Mouse (Mus musculus): ENCODE data around the gene Tmem179b. TPM values are rescaled to one million over a fixed set of nuclear protein-coding genes. Genes with fewer than 3 reads are reported as not detected.

The Tmem179b gene
- total RNA-seq (2021) (10 to 100 TPM; 60.9 to 62.7 TPM), polyA plus RNA-seq (2012; rRNA removed) (163 and 218 TPM in 2 replicates)
- long read RNA-seq, transcript Tmem179b-201 (5 exons, 818 nt), result major isoform, 17 of 29 reads
- long read RNA-seq, partial matches to known transcripts, result 0 of 29 reads
- long read RNA-seq, other reads (novel, unspliced or antisense), result 7 of 29 reads

- peak; percentile 96 for DNase-seq
Measured at GRCm38 (mm10) chr19:8774086-8774835, at the start of gene Tmem179b. Tmem179b (minus strand) TSS chr19:8774467.

GRCm38 (mm10) chr19:8822696-8823095 lies 48.4 kb upstream of the Tmem179b start:
- DNase-seq, result no peak

GRCm38 (mm10) chr19:8821146-8821545 lies 46.9 kb upstream of the Tmem179b start:
- no peak for DNase-seq

GRCm38 (mm10) chr19:8820424-8820956 lies 46.2 kb upstream of the Tmem179b start:
- DNase-seq, result no peak

DNA sequence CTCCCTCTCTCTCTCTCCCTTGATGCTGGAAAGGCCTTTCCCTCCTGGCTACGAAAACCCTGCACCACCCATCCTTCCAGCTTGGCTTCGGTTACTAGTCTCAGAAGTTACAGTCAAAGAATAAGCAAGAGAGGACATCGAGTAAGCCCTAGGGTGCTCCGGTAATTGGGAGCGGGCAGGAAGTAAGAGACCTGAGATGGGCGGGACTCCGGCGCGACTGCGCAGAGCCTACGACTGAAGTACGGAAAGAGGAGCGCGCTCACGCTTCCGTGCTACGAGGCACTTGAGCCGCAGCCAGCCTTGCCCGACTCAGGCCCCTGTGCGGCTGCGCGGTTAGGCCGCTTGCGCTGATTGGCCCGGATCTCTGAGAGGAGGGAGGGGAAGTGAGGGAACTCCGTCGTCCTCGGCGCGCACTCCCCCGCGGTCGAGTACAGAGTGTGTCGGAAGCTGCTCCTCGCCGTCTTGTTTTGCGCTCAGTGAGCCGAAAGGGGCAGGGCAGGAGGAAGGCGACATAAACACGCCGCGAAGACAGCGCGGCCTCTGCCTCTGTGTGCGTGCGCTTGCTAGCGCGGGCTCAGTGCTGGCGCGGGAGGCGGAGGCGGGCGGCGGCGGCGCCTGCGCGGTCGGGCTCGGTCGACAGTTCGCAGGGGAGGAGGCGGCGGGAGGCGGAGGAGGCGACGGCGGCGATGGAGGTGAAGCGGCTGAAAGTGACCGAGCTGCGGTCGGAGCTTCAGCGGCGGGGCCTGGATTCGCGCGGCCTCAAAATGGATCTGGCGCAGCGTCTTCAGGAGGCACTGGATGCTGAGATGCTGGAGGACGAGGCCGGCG lies 45.5 kb upstream of the Tmem179b start, which contains the start of gene Hnrnpul2:
Hnrnpul2 (plus strand) TSS at position 415 of the 828 bp plus-strand sequence.
- DNase-seq, result peak; percentile 99

- peak; percentile 98 for DNase-seq
Measured at GRCm38 (mm10) chr19:8818801-8819595, 44.7 kb upstream of the Tmem179b start, which contains the start of gene Ttc9c. Ttc9c (minus strand) TSS chr19:8819333.

DNA sequence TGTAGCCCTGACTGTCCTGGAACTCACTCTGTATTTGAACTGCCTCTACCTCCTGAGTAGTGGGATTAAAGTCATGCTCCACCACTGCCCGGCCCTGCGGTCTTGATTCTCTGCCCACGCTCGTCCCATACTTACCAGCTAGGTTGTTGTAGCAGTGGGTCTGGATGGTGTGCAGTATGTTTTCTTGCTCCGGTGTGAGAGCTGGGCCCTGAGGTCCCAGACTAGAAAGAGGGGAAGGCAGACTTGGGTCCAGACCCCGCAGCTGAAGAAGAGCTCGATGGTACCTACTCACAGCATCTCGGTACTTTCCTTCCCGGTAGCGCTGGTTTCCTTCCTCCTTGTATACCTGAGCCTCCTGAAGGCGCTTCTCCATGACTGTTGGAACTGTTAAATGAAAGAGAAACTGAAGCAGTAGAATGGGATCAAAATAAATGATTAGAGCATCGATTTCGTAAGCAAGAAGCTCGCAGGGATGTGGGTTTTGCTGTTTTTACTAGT lies 44.1 kb upstream of the Tmem179b start:
- DNase-seq, result no peak

DNA sequence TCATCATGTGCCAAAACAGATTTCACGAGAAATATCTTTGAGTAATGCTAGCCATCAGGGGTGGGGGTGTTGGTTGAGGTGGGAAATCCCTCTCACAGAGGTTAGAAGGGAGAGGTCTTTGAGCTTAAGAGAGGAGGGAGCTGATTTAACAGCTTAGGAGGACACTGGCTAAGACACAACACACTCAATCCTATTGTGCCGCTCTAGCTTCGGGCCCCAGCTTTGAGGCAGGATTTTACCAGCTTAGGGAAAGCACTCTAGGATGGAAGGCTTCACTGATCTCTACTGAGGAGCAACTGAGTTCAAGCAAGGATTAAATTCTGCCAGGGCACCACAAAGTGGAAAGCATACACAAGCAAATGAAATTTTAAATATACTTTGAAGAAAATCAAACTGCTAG lies 42.7 kb upstream of the Tmem179b start:
- DNase-seq, result no peak

- DNase-seq, result peak; percentile 59
Measured at GRCm38 (mm10) chr19:8815812-8816211, 41.5 kb upstream of the Tmem179b start.

DNA sequence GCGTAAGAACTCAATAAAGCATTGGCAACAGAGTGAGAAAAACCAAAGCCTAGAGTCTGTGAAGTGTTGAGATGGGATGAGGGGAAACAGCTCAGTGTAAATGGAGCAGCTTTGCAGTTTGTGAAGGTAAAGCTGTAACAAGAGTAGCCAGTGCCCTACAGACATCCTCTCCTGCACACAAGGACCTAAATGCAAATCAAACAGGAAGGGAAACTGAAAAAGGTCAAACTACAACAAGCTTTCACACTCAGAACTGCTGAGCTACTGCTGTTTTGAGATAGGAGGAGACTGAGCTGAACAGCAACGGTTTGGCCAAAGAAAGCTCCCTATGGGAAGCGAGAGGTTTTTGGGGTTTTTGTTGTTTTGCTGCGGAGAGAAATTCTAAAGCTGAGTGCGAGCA lies 32.5 kb upstream of the Tmem179b start:
- no peak for DNase-seq

GRCm38 (mm10) chr19:8803879-8804660 lies 29.8 kb upstream of the Tmem179b start:
- no peak for DNase-seq

GRCm38 (mm10) chr19:8803204-8803780 lies 29.0 kb upstream of the Tmem179b start:
- DNase-seq, result no peak

GRCm38 (mm10) chr19:8802130-8802821 lies 28.0 kb upstream of the Tmem179b start, which contains the start of gene Zbtb3:
Zbtb3 (plus strand) TSS chr19:8802555.
- DNase-seq, result peak; percentile 96

DNA sequence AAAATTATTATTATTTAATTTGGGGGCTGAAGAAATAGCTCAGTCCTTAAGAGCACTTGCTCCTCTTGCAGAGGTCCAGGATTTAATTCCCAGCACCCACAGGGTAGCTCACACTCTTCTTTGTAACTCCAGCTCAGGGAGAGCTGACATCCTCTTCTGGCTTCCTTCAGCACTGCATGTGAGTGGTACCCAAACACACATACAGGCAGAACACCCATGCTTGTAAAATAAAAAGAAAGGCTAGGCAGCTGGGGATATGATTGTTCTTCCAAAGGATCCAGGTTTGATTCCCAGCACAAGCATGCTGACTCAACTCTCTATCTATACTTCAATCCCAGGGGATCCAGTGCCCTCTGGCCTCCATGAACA lies 24.7 kb upstream of the Tmem179b start:
- DNase-seq, result no peak

DNA sequence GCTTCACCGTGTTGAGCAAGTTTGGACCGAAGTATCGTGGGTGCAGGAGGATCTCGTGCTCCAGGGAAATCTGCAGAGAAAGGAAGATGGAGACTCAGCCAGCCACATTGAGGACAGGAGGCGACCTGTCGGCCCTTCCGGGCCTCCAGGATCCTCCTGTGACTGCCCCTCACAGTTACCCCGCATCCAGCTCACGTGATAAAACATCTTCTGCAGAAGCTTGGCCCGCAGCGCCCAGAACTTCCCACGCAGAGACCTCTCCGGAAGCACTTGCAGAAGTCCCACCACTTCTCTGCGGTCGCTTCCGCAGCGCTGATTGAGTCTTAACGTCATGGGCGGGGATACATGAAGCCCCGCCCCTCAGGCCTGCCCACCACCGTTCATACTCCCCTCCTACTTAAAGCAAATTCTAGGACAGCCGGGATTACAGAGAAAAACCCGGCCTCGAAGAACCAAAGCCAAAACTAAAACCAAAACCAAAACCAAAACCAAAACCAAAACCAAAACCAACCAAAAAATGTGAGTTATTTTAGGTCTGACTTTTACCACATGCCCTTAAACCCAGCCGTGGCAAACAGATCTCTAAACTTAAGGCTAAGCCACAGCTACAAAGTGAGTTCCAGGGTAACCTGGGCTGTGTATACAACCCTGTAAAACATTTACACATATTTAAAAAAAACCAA lies 24.1 kb upstream of the Tmem179b start, which contains the start of gene Polr2g:
Polr2g (minus strand) TSS at position 314 of the 683 bp plus-strand sequence.
- DNase-seq, result peak; percentile 94

- no peak for DNase-seq
Measured at GRCm38 (mm10) chr19:8790171-8790570, 15.9 kb upstream of the Tmem179b start.

DNA sequence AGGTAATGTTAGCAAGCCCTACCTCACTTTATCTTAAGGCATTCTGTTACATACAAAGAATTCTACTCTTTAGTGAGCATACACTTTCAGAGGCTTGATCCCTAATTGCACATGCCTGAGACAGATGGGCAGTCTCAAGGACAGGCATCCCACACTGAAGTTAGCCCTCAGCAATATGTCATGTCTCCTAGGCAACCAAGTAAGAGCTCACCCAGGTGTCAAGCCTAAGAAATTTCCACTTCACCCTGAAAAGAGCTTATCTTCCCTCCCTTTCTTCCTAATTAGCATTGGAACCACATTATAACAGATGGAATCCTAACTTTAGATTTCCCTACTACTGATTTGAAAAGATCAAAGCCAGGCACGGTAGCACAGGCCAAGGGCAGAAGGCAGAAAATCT lies 14.9 kb upstream of the Tmem179b start:
- no peak for DNase-seq

GRCm38 (mm10) chr19:8788521-8788920 lies 14.3 kb upstream of the Tmem179b start:
- DNase-seq, result no peak

All from adrenal gland, adult 2 months (tissue).